Mouse (Mus musculus): ENCODE data around the gene Lyzl4. TPM values are rescaled to one million over a fixed set of nuclear protein-coding genes. Genes with fewer than 3 reads are reported as not detected.

The Lyzl4 gene
- not detected for total RNA-seq (2023)

GRCm38 (mm10) chr9:121642001-121642400 is at the start of gene Lyzl4:
Gene Lyzl4 (minus strand): TSS chr9:121642096.

GRCm38 (mm10) chr9:121642401-121643181 is 695 bp upstream of the Lyzl4 start, which contains the start of gene Vipr1:
Gene Vipr1 (plus strand): TSS chr9:121642716.

Other genes starting within 250 kb of the Lyzl4 start
- gene Cck, start 146.4 kb downstream of the Lyzl4 start, total RNA-seq (2023) = not detected
- 118 TPM for gene Vipr1, start 620 bp upstream of the Lyzl4 start, total RNA-seq (2023)
- gene Sec22c, start 63.4 kb upstream of the Lyzl4 start, total RNA-seq (2023) = 42.4 TPM
- gene Ss18l2, start 68.2 kb upstream of the Lyzl4 start, total RNA-seq (2023) = 16.1 TPM
- gene Nktr, start 77.1 kb upstream of the Lyzl4 start, total RNA-seq (2023) = 305 TPM
- gene Zfp651, start 117.2 kb upstream of the Lyzl4 start, total RNA-seq (2023) = 0.73 TPM
- not detected for gene Klhl40, start 135.5 kb upstream of the Lyzl4 start, total RNA-seq (2023)
- gene Hhatl, start 150.4 kb upstream of the Lyzl4 start, total RNA-seq (2023) = not detected
- 0.85 TPM for gene Ccdc13, start 197.4 kb upstream of the Lyzl4 start, total RNA-seq (2023)
- gene Higd1a, start 216.3 kb upstream of the Lyzl4 start, total RNA-seq (2023) = 31.8 TPM